ENCODE assay signal across 10 mouse cellular contexts in genomic region chr8:84834002-84834865, GRCm38 (mm10). TPM values are rescaled to one million over a fixed set of nuclear protein-coding genes. Genes with fewer than 3 reads are reported as not detected.
DNase-seq lines count a peak whose midpoint lies in the region; ATAC-seq and TF ChIP-seq lines count a peak whose summit lies in the region.
"Had no signal": no experiment of that assay in that cellular context is flagged by ENCODE, and none has a peak within 500 bp of the region (broad histone marks: within the 10 kb centered on the region; RNA-seq: fewer than 3 reads in every experiment).

No protein-coding gene starts in this region.

- H3K4me3 ChIP-seq in hindbrain, embryonic 10.5 days = peak overlapping the region; percentile 7; the same call in 1 of the 2 replicates
- H3K4me3 ChIP-seq in hindbrain, embryonic 11.5 days (ENCODE audit: low read depth, low read length) = no peak overlapping the region
- H3K4me3 ChIP-seq in forebrain, embryonic 16.5 days (replicated peaks; ENCODE audit: low read length) = no peak overlapping the region
- no peak overlapping the region for H3K4me3 ChIP-seq in midbrain, embryonic 11.5 days (ENCODE audit: low read depth, low read length)
- H3K4me3 ChIP-seq in heart, adult 2 months = no peak overlapping the region

- intact Hi-C loops in heart, adult 2 months (cut with DNase I) = no loop called here

- no peaks in the 10 kb centered on the region for H3K9me3 ChIP-seq in hindbrain, embryonic 10.5 days
- no peaks in the 10 kb centered on the region for H3K9me3 ChIP-seq in hindbrain, embryonic 11.5 days (ENCODE audit: control insufficient read depth, low read length)
- no peaks in the 10 kb centered on the region for H3K9me3 ChIP-seq in forebrain, embryonic 16.5 days (ENCODE audit: control insufficient read depth, low read length)
- no peaks in the 10 kb centered on the region for H3K9me3 ChIP-seq in midbrain, embryonic 11.5 days (ENCODE audit: control insufficient read depth, low read length)
- H3K9me3 ChIP-seq: embryonic facial prominence, embryonic 13.5 days had no signal

- no peak for ATAC-seq in hindbrain, embryonic 11.5 days (ENCODE audit: low FRiP score)
- ATAC-seq in forebrain, embryonic 16.5 days = peak; percentile 60
- no peak for ATAC-seq in midbrain, embryonic 11.5 days (ENCODE audit: low FRiP score)
- ATAC-seq in activated CD4-positive, CD25-positive, alpha-beta regulatory T cell, adult 4 months = no peak

- TF ChIP-seq POLR2A in heart, adult 2 months (IDR thresholded peaks at IDR 0.05; ENCODE audit: insufficient read depth, low read depth, low read length) = no peak

- peaks cover 59% of the 10 kb centered on the region for H3K36me3 ChIP-seq in hindbrain, embryonic 10.5 days
- peaks cover 20% of the 10 kb centered on the region; the same call in 1 of the 2 replicates for H3K36me3 ChIP-seq in hindbrain, embryonic 11.5 days (ENCODE audit: control insufficient read depth, insufficient read depth, low read length)
- H3K36me3 ChIP-seq in forebrain, embryonic 16.5 days (ENCODE audit: control insufficient read depth, insufficient read depth) = peaks cover 14% of the 10 kb centered on the region
- H3K36me3 ChIP-seq in midbrain, embryonic 11.5 days (ENCODE audit: control insufficient read depth, insufficient read depth, low read length) = peaks cover 28% of the 10 kb centered on the region
- peaks cover 2% of the 10 kb centered on the region; the same call in 1 of the 2 replicates for H3K36me3 ChIP-seq in heart, adult 2 months (ENCODE audit: control insufficient read depth, insufficient read depth, low read length)

- no peak overlapping the region for H3K4me2 ChIP-seq in hindbrain, embryonic 11.5 days (replicated peaks; ENCODE audit: low read depth, low read length)
- peak overlapping the region; percentile 20; the same call in 1 of the 2 replicates for H3K4me2 ChIP-seq in forebrain, embryonic 16.5 days (ENCODE audit: low read length)
- H3K4me2 ChIP-seq in midbrain, embryonic 11.5 days = no peak overlapping the region

- no peak for TF ChIP-seq CTCF in heart, adult 2 months (IDR thresholded peaks at IDR 0.05)

- H3K4me1 ChIP-seq in hindbrain, embryonic 10.5 days (replicated peaks) = peaks cover 53% of the 10 kb centered on the region
- peaks cover under 1% of the 10 kb centered on the region; the same call in 1 of the 2 replicates for H3K4me1 ChIP-seq in hindbrain, embryonic 11.5 days (replicated peaks; ENCODE audit: control insufficient read depth, insufficient read depth, low read length)
- peaks cover 34% of the 10 kb centered on the region for H3K4me1 ChIP-seq in forebrain, embryonic 16.5 days (replicated peaks; ENCODE audit: control insufficient read depth, insufficient read depth, low read length)
- peaks cover 8% of the 10 kb centered on the region; the same call in 1 of the 2 replicates for H3K4me1 ChIP-seq in midbrain, embryonic 11.5 days (ENCODE audit: control insufficient read depth, insufficient read depth, low read length)
- H3K4me1 ChIP-seq in heart, adult 2 months (ENCODE audit: control insufficient read depth, insufficient read depth, low read length) = no peaks in the 10 kb centered on the region; the same call in 1 of the 2 replicates

- H3K79me2 ChIP-seq in heart, adult 2 months (replicated peaks; ENCODE audit: control insufficient read depth, insufficient read depth, low read length) = no peaks in the 10 kb centered on the region

- peak overlapping the region; percentile 40; the same call in 1 of the 2 replicates for H3K27ac ChIP-seq in hindbrain, embryonic 10.5 days
- no peak overlapping the region for H3K27ac ChIP-seq in hindbrain, embryonic 11.5 days (ENCODE audit: low read depth, low read length)
- peak overlapping the region; percentile 94 for H3K27ac ChIP-seq in forebrain, embryonic 16.5 days (ENCODE audit: low read length)
- no peak overlapping the region for H3K27ac ChIP-seq in midbrain, embryonic 11.5 days (ENCODE audit: low read depth, low read length)
- H3K27ac ChIP-seq in heart, adult 2 months = no peak overlapping the region
- H3K27ac ChIP-seq: embryonic facial prominence, embryonic 13.5 days had no signal

- H3K9ac ChIP-seq in hindbrain, embryonic 11.5 days (ENCODE audit: low read depth, low read length) = no peak overlapping the region
- no peak overlapping the region for H3K9ac ChIP-seq in forebrain, embryonic 16.5 days (replicated peaks; ENCODE audit: low read depth, low read length)
- H3K9ac ChIP-seq in midbrain, embryonic 11.5 days (ENCODE audit: low read length) = no peak overlapping the region
- H3K9ac ChIP-seq in heart, adult 2 months (ENCODE audit: low read depth, low read length) = no peak overlapping the region
- H3K9ac ChIP-seq: embryonic facial prominence, embryonic 13.5 days had no signal

- DNase-seq in hindbrain, embryonic 10.5 days (ENCODE audit: low spot score) = no peak
- DNase-seq in hindbrain, embryonic 11.5 days (ENCODE audit: low spot score) = no peak
- DNase-seq in brain, adult 2 months (ENCODE audit: low read depth, low spot score) = peak; percentile 46
- peak; percentile 69 for DNase-seq in midbrain, embryonic 11.5 days (ENCODE audit: low spot score, missing footprints)
- DNase-seq in right cerebral cortex, postnatal 4 days = no peak
- no peak for DNase-seq in heart, adult 2 months
- DNase-seq: heart, postnatal 36 days had no signal

- no peaks in the 10 kb centered on the region for H3K27me3 ChIP-seq in hindbrain, embryonic 10.5 days (ENCODE audit: insufficient read depth, poor library complexity, severe bottlenecking)
- no peaks in the 10 kb centered on the region for H3K27me3 ChIP-seq in hindbrain, embryonic 11.5 days (ENCODE audit: control insufficient read depth, insufficient read depth, low read length)
- no peaks in the 10 kb centered on the region for H3K27me3 ChIP-seq in forebrain, embryonic 16.5 days (replicated peaks; ENCODE audit: control insufficient read depth, insufficient read depth, low read length)
- H3K27me3 ChIP-seq in midbrain, embryonic 11.5 days (ENCODE audit: control insufficient read depth, insufficient read depth, low read length) = no peaks in the 10 kb centered on the region
- no peaks in the 10 kb centered on the region for H3K27me3 ChIP-seq in heart, adult 2 months (ENCODE audit: control insufficient read depth, insufficient read depth, low read length)
- H3K27me3 ChIP-seq: embryonic facial prominence, embryonic 13.5 days had no signal

- TF ChIP-seq EP300 in heart, adult 2 months (IDR thresholded peaks at IDR 0.05; ENCODE audit: insufficient read depth, low read depth, low read length) = no peak

- WGBS in hindbrain, embryonic 10.5 days = 87% methylated on average over 19 of the region's 19 CpGs
- WGBS in hindbrain, embryonic 11.5 days = 90% methylated on average over 19 of the region's 19 CpGs
- WGBS in forebrain, embryonic 16.5 days = 63% methylated on average over 19 of the region's 19 CpGs
- WGBS in midbrain, embryonic 11.5 days = 89% methylated on average over 19 of the region's 19 CpGs
- WGBS in heart, adult 2 months = 81% methylated on average over 19 of the region's 19 CpGs

RNA-seq across cellular contexts. Expression of gene Gadd45gip1, which starts 2.9 kb away (rescaled TPM):
- 43.7 and 45.8 TPM in 2 replicates for polyA plus RNA-seq in hindbrain, embryonic 10.5 days (2016; fragmentation: Nextera tagmentation; extraction: Ambion mirVana)
- 36.0 and 37.2 TPM in 2 replicates for polyA plus RNA-seq in hindbrain, embryonic 11.5 days (2014; fragmentation: Nextera tagmentation; extraction: Ambion mirVana)
- polyA plus RNA-seq in forebrain, embryonic 16.5 days (2015; fragmentation: Nextera tagmentation; extraction: Ambion mirVana) = 31.3 and 34.3 TPM in 2 replicates
- polyA plus RNA-seq in midbrain, embryonic 11.5 days (2014; fragmentation: Nextera tagmentation; extraction: Ambion mirVana) = 37.3 and 37.8 TPM in 2 replicates
- total RNA-seq in heart, adult 2 months (2021) = 10 to 100 TPM; 27.4 to 29.7 TPM
- 13.4 and 21.2 TPM in 2 replicates for polyA plus RNA-seq in heart, adult 2 months (2012; rRNA removed)
- 10 to 100 TPM; 18.5 to 21.5 TPM for polyA plus RNA-seq in activated CD4-positive, CD25-positive, alpha-beta regulatory T cell, adult 4 months (2017; shearing (Covaris generic))

RNA-seq across cellular contexts. Expression of gene Rad23a, which starts 6.2 kb away (rescaled TPM):
- polyA plus RNA-seq in hindbrain, embryonic 10.5 days (2016; fragmentation: Nextera tagmentation; extraction: Ambion mirVana) = 115 TPM in 2 replicates
- 88.6 and 91.3 TPM in 2 replicates for polyA plus RNA-seq in hindbrain, embryonic 11.5 days (2014; fragmentation: Nextera tagmentation; extraction: Ambion mirVana)
- 84.8 and 86.5 TPM in 2 replicates for polyA plus RNA-seq in forebrain, embryonic 16.5 days (2015; fragmentation: Nextera tagmentation; extraction: Ambion mirVana)
- 87.7 and 100 TPM in 2 replicates for polyA plus RNA-seq in midbrain, embryonic 11.5 days (2014; fragmentation: Nextera tagmentation; extraction: Ambion mirVana)
- 10 to 100 TPM; 85.1 to 87.6 TPM for total RNA-seq in heart, adult 2 months (2021)
- polyA plus RNA-seq in heart, adult 2 months (2012; rRNA removed) = 77.3 and 101 TPM in 2 replicates
- 100 to 1,000 TPM; 125 to 131 TPM for polyA plus RNA-seq in activated CD4-positive, CD25-positive, alpha-beta regulatory T cell, adult 4 months (2017; shearing (Covaris generic))

RNA-seq across cellular contexts. Expression of gene Dand5, which starts 11.6 kb away (rescaled TPM):
- 3.8 and 5.5 TPM in 2 replicates for polyA plus RNA-seq in hindbrain, embryonic 10.5 days (2016; fragmentation: Nextera tagmentation; extraction: Ambion mirVana)
- 6.2 and 7.1 TPM in 2 replicates for polyA plus RNA-seq in hindbrain, embryonic 11.5 days (2014; fragmentation: Nextera tagmentation; extraction: Ambion mirVana)
- polyA plus RNA-seq in forebrain, embryonic 16.5 days (2015; fragmentation: Nextera tagmentation; extraction: Ambion mirVana) = 8.2 and 8.7 TPM in 2 replicates
- polyA plus RNA-seq in midbrain, embryonic 11.5 days (2014; fragmentation: Nextera tagmentation; extraction: Ambion mirVana) = 3.9 and 4.6 TPM in 2 replicates
- total RNA-seq in heart, adult 2 months (2021) = 10 to 100 TPM; 11.2 to 12.3 TPM
- 6.1 and 7.6 TPM in 2 replicates for polyA plus RNA-seq in heart, adult 2 months (2012; rRNA removed)
- 1 to 10 TPM; 4.2 to 4.5 TPM for polyA plus RNA-seq in activated CD4-positive, CD25-positive, alpha-beta regulatory T cell, adult 4 months (2017; shearing (Covaris generic))

RNA-seq across cellular contexts. Expression of gene Calr, which starts 12.5 kb away (rescaled TPM):
- polyA plus RNA-seq in hindbrain, embryonic 10.5 days (2016; fragmentation: Nextera tagmentation; extraction: Ambion mirVana) = 783 and 812 TPM in 2 replicates
- polyA plus RNA-seq in hindbrain, embryonic 11.5 days (2014; fragmentation: Nextera tagmentation; extraction: Ambion mirVana) = 837 and 845 TPM in 2 replicates
- 610 and 631 TPM in 2 replicates for polyA plus RNA-seq in forebrain, embryonic 16.5 days (2015; fragmentation: Nextera tagmentation; extraction: Ambion mirVana)
- polyA plus RNA-seq in midbrain, embryonic 11.5 days (2014; fragmentation: Nextera tagmentation; extraction: Ambion mirVana) = 708 and 747 TPM in 2 replicates
- total RNA-seq in heart, adult 2 months (2021) = 100 to 1,000 TPM; 352 to 416 TPM
- polyA plus RNA-seq in heart, adult 2 months (2012; rRNA removed) = 154 and 269 TPM in 2 replicates
- 100 to 1,000 TPM; 269 to 303 TPM for polyA plus RNA-seq in activated CD4-positive, CD25-positive, alpha-beta regulatory T cell, adult 4 months (2017; shearing (Covaris generic))

RNA-seq across cellular contexts. Expression of gene Farsa, which starts 22.6 kb away (rescaled TPM):
- polyA plus RNA-seq in hindbrain, embryonic 10.5 days (2016; fragmentation: Nextera tagmentation; extraction: Ambion mirVana) = 129 and 134 TPM in 2 replicates
- polyA plus RNA-seq in hindbrain, embryonic 11.5 days (2014; fragmentation: Nextera tagmentation; extraction: Ambion mirVana) = 89.6 and 91.4 TPM in 2 replicates
- 126 TPM in 2 replicates for polyA plus RNA-seq in forebrain, embryonic 16.5 days (2015; fragmentation: Nextera tagmentation; extraction: Ambion mirVana)
- polyA plus RNA-seq in midbrain, embryonic 11.5 days (2014; fragmentation: Nextera tagmentation; extraction: Ambion mirVana) = 77.4 and 84.4 TPM in 2 replicates
- total RNA-seq in heart, adult 2 months (2021) = 10 to 100 TPM; 21.8 to 24.5 TPM
- polyA plus RNA-seq in heart, adult 2 months (2012; rRNA removed) = 32.5 and 41.4 TPM in 2 replicates
- polyA plus RNA-seq in activated CD4-positive, CD25-positive, alpha-beta regulatory T cell, adult 4 months (2017; shearing (Covaris generic)) = 10 to 100 TPM; 45.8 to 58.4 TPM

Comparison
In these comparisons a context has a peak if more than half of its experiments do, and no peak if none do; other contexts are left out.
1. H3K27ac ChIP-seq: peak in hindbrain, embryonic 10.5 days (single experiment) and forebrain, embryonic 16.5 days (single experiment); none in hindbrain, embryonic 11.5 days (single experiment), midbrain, embryonic 11.5 days (single experiment) and heart, adult 2 months (single experiment).
2. DNase-seq: peak in brain, adult 2 months (single experiment) and midbrain, embryonic 11.5 days (single experiment); none in hindbrain, embryonic 10.5 days (single experiment), hindbrain, embryonic 11.5 days (single experiment), right cerebral cortex, postnatal 4 days (single experiment) and heart, adult 2 months (0 of 2).